Mouse (Mus musculus): ENCODE results near the gene Gm12216.

- no peak for TF ChIP-seq POLR2A (IDR thresholded peaks at IDR 0.05; ENCODE audit: borderline replicate concordance, insufficient read depth, low read length)
- no peak for TF ChIP-seq CTCF (IDR thresholded peaks at IDR 0.05; ENCODE audit: borderline replicate concordance, insufficient read depth, low read depth, low read length)
Observed at GRCm38 (mm10) chr11:53839147-53839546, 19.9 kb downstream of the Gm12216 start.

All from cerebellum, adult 2 months (tissue).